ENCODE assay signal across 25 mouse cellular contexts in genomic region chr9:68585751-68586150, GRCm38 (mm10).
DNase-seq lines count a peak whose midpoint lies in the region; ATAC-seq and TF ChIP-seq lines count a peak whose summit lies in the region.
"Had no signal": no experiment of that assay in that cellular context is flagged by ENCODE, and none has a peak within 500 bp of the region (broad histone marks: within the 10 kb centered on the region; RNA-seq: fewer than 3 reads in every experiment).

No protein-coding gene starts in this region.

- no peak for TF ChIP-seq POLR2A in lung, adult 2 months (IDR thresholded peaks at IDR 0.05; ENCODE audit: borderline replicate concordance, extremely low read depth, low read depth, low read length)

- no peak overlapping the region for H3K4me3 ChIP-seq in embryonic facial prominence, embryonic 11.5 days (ENCODE audit: low read depth, low read length)
- no peak overlapping the region for H3K4me3 ChIP-seq in embryonic facial prominence, embryonic 10.5 days
- no peak overlapping the region for H3K4me3 ChIP-seq in lung, embryonic 16.5 days (ENCODE audit: low read length)
- no peak overlapping the region for H3K4me3 ChIP-seq in lung, adult 2 months (replicated peaks; ENCODE audit: extremely low read depth, low read depth, low read length)
- H3K4me3 ChIP-seq: forebrain, embryonic 13.5 days; hindbrain, embryonic 12.5 days; limb, embryonic 13.5 days had no signal

- H3K4me1 ChIP-seq in embryonic facial prominence, embryonic 11.5 days (ENCODE audit: control insufficient read depth, insufficient read depth, low read length): no peaks in the 10 kb centered on the region
- peaks cover 19% of the 10 kb centered on the region for H3K4me1 ChIP-seq in embryonic facial prominence, embryonic 10.5 days
- peaks cover 6% of the 10 kb centered on the region for H3K4me1 ChIP-seq in lung, embryonic 16.5 days (replicated peaks; ENCODE audit: control insufficient read depth, insufficient read depth, low read length)
- H3K4me1 ChIP-seq in lung, adult 2 months (ENCODE audit: control insufficient read depth, insufficient read depth, low read length): no peaks in the 10 kb centered on the region
- H3K4me1 ChIP-seq: forebrain, embryonic 13.5 days; hindbrain, embryonic 12.5 days had no signal

- no peaks in the 10 kb centered on the region for H3K36me3 ChIP-seq in embryonic facial prominence, embryonic 11.5 days (replicated peaks; ENCODE audit: control insufficient read depth, insufficient read depth, low read depth, low read length)
- no peaks in the 10 kb centered on the region for H3K36me3 ChIP-seq in embryonic facial prominence, embryonic 10.5 days (replicated peaks)
- H3K36me3 ChIP-seq in lung, embryonic 16.5 days (ENCODE audit: control insufficient read depth, insufficient read depth, low read length): no peaks in the 10 kb centered on the region
- H3K36me3 ChIP-seq: G1E; hindbrain, embryonic 12.5 days; limb, embryonic 13.5 days had no signal

- no peaks in the 10 kb centered on the region for H3K9me3 ChIP-seq in embryonic facial prominence, embryonic 11.5 days (replicated peaks; ENCODE audit: control insufficient read depth, low read length)
- H3K9me3 ChIP-seq in embryonic facial prominence, embryonic 10.5 days: no peaks in the 10 kb centered on the region
- H3K9me3 ChIP-seq in lung, embryonic 16.5 days (ENCODE audit: control insufficient read depth, low read length): no peaks in the 10 kb centered on the region
- H3K9me3 ChIP-seq: forebrain, embryonic 13.5 days; hindbrain, embryonic 12.5 days; limb, embryonic 13.5 days had no signal

- H3K4me2 ChIP-seq in embryonic facial prominence, embryonic 11.5 days (ENCODE audit: low read depth, low read length): no peak overlapping the region
- no peak overlapping the region for H3K4me2 ChIP-seq in lung, embryonic 16.5 days (ENCODE audit: low read depth, low read length)
- H3K4me2 ChIP-seq: forebrain, embryonic 13.5 days; heart, embryonic 11.5 days; hindbrain, embryonic 12.5 days; limb, embryonic 13.5 days; liver, embryonic 11.5 days; midbrain, embryonic 11.5 days had no signal

- 36% methylated on average over 1 of the region's 1 CpGs for WGBS in embryonic facial prominence, embryonic 11.5 days
- 49% methylated on average over 1 of the region's 1 CpGs for WGBS in embryonic facial prominence, embryonic 10.5 days
- 27% methylated on average over 1 of the region's 1 CpGs for WGBS in lung, embryonic 16.5 days
- 45% methylated on average over 1 of the region's 1 CpGs for WGBS in lung, adult 2 months

- H3K9ac ChIP-seq in embryonic facial prominence, embryonic 11.5 days (replicated peaks; ENCODE audit: low read length): no peak overlapping the region
- H3K9ac ChIP-seq in lung, embryonic 16.5 days (ENCODE audit: low read length): no peak overlapping the region
- H3K9ac ChIP-seq: forebrain, embryonic 13.5 days; hindbrain, embryonic 12.5 days; limb, embryonic 13.5 days had no signal

- no peaks in the 10 kb centered on the region for H3K27me3 ChIP-seq in embryonic facial prominence, embryonic 11.5 days (ENCODE audit: control insufficient read depth, insufficient read depth, low read length)
- no peaks in the 10 kb centered on the region for H3K27me3 ChIP-seq in embryonic facial prominence, embryonic 10.5 days (replicated peaks; ENCODE audit: low read depth, poor library complexity, severe bottlenecking)
- H3K27me3 ChIP-seq in lung, embryonic 16.5 days (ENCODE audit: control insufficient read depth, insufficient read depth, low read depth, low read length): no peaks in the 10 kb centered on the region
- H3K27me3 ChIP-seq: forebrain, embryonic 13.5 days; hindbrain, embryonic 12.5 days; limb, embryonic 13.5 days had no signal

- DNase-seq in embryonic facial prominence, embryonic 11.5 days (ENCODE audit: low spot score): peak; percentile 24
- no peak for DNase-seq in embryonic facial prominence, embryonic 10.5 days (ENCODE audit: low spot score)
- no peak for DNase-seq in lung, adult 2 months
- peak; percentile 11 for DNase-seq in forelimb bud, embryonic 11.5 days (ENCODE audit: low read depth, low spot score)
- peak; percentile 26 for DNase-seq in yolk sac, embryonic 10.5 days (ENCODE audit: low spot score)
- no peak for DNase-seq in heart, adult 8-10 months (ENCODE audit: low spot score)
- DNase-seq: adrenal gland, postnatal 10 days; cerebellum, adult 8-10 months; cerebellum, postnatal 25 days; gastrocnemius, postnatal 25 days; heart, adult 11 months; heart, postnatal 36 days; kidney, adult 18-20 months; spleen, adult 18-20 months; thymus, postnatal 14 days had no signal

- ATAC-seq in embryonic facial prominence, embryonic 11.5 days (replicated peaks; ENCODE audit: insufficient number of reproducible peaks, low FRiP score, low TSS enrichment, low read depth): no peak
- ATAC-seq in lung, embryonic 16.5 days (ENCODE audit: low read depth): peak; percentile 77
- ATAC-seq: forebrain, embryonic 13.5 days; hindbrain, postnatal 0 days; midbrain, embryonic 16.5 days had no signal

- H3K27ac ChIP-seq in embryonic facial prominence, embryonic 11.5 days (replicated peaks; ENCODE audit: low read depth, low read length): no peak overlapping the region
- H3K27ac ChIP-seq in embryonic facial prominence, embryonic 10.5 days (replicated peaks): no peak overlapping the region
- peak overlapping the region; percentile 3; the same call in 1 of the 2 replicates for H3K27ac ChIP-seq in lung, embryonic 16.5 days (ENCODE audit: low read length)
- H3K27ac ChIP-seq: forebrain, embryonic 13.5 days; hindbrain, embryonic 12.5 days; hindbrain, postnatal 0 days; limb, embryonic 13.5 days had no signal

- TF ChIP-seq CTCF in lung, adult 2 months (IDR thresholded peaks at IDR 0.05; ENCODE audit: insufficient read depth, low read length): no peak

Comparison
In these comparisons a context has a peak if more than half of its experiments do, and no peak if none do; other contexts are left out.
1. DNase-seq: peak in embryonic facial prominence, embryonic 11.5 days (single experiment), forelimb bud, embryonic 11.5 days (single experiment) and yolk sac, embryonic 10.5 days (single experiment); none in embryonic facial prominence, embryonic 10.5 days (single experiment), lung, adult 2 months (single experiment) and heart, adult 8-10 months (single experiment).